Mouse (Mus musculus) layer of hippocampus, adult 8-10 months (tissue): ENCODE data around the gene Lmbrd1. TPM values are rescaled to one million over a fixed set of nuclear protein-coding genes. Genes with fewer than 3 reads are reported as not detected.
"Not testable (repeated sequence)": the region's sequence is repeated elsewhere in the genome, so short reads cannot be mapped to it uniquely, and the experiment has no call there.

Source experiments
- DNase-seq, 2 experiments: peaks; one replicate each; pipeline ENCODE4 v3.0.0; 2022; ENCODE audit warnings: low spot score in 2 of 2
- total RNA-seq, 4 experiments: library from RNA; stranded (reverse); gene quantifications; 2 replicates each; pipeline ENCODE4 v1.2.4; 2022

The Lmbrd1 gene
- total RNA-seq, 4 experiments from 2014 or later: 110 to 121 (median 115) TPM

DNA sequence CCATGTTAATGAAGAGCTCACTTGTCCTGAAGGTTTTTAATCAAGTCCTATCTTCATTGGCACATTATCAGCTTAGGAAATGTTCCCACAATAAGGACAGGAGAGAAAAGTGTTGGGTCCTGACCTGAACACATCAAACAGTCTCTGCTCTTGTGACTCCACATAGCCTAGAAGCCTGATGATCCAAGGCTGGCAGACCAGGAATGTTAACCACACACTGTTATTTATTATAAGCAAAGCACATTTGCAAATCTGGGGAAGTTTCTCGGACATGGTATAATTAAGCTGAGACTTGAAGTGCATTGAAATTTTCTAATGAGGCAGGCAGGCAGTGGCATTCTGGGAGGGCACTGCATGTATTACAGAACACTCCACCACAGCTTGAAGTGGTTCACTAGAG lies 41.8 kb downstream of the Lmbrd1 start:
- DNase-seq: no peak

DNA sequence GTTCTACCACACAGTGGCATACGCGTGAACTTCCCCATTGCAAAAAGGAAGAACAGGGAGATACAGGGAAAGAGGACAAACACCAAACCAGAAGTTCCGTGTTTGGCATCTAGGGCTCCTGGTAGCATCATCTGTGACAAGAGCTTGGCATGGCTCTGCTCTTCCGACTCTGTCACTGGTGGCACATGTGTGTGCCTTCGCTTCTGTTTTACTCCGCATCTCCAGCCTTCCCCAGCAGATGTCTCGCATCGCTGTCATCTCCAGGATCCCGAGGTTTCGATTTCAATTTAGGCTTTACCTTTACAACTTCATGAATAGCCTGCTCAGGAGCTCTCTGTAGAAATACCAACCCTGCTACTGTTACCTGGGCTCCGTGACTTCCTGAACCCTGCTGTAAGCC lies 51.4 kb downstream of the Lmbrd1 start:
- no peak for DNase-seq

DNA sequence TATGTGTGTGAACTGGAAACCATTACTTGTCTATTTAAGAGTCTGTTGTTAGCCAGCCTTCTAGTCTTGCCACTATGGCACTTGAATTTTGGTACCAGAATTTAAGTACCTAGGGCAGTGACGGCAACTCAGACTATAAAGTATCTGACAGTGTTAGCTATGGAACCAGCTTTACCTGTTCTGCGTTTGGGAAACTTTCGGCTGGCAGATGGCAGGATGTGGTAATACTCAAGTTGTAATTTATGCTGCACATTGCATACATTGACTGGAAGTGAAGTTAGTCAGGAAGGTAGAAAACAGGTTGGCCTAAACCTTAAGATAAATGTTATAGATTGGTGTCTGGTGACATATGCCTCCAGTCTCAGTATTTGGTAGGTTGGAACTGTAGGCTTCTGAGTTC lies 53.9 kb downstream of the Lmbrd1 start:
- no peak for DNase-seq

DNA sequence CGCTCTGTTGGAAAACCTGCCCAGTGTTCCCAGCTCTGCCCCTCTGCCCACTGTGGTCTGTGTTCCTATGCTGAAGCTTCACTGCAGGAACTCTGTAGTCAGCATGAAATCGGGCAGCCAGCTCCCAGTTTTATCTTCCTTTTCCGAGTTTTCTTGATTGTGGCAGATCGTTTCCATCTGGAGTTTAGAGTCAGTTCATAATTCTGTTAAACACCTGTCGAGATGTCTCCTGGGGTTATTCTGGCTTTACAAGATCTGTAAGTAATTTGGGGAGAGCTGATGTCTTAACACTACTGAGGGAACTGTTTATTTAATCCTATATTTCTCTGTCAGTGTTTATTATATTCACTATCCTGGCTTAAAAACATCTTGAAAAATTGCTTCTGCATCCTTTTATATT lies 56.4 kb downstream of the Lmbrd1 start:
- no peak for DNase-seq

DNA sequence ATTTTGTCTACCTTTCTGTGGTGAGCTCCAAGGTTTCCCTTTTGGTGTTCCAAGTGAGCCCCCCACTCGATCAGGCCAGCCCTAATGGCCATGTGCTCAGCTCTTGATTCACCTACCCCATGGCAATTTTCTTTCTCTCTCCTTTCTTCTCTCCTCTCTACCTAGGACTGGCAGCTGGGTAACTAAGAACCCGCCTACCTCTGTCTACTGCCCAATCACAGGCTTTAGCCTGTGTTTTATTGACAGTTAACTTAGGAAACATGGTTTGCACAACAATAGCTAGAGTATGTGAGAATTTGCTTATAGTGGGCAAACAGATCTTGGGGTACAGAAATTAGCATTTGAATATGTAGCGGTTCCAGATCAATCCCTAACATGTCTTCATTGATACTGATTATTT lies 62.5 kb downstream of the Lmbrd1 start:
- DNase-seq: no peak

DNA sequence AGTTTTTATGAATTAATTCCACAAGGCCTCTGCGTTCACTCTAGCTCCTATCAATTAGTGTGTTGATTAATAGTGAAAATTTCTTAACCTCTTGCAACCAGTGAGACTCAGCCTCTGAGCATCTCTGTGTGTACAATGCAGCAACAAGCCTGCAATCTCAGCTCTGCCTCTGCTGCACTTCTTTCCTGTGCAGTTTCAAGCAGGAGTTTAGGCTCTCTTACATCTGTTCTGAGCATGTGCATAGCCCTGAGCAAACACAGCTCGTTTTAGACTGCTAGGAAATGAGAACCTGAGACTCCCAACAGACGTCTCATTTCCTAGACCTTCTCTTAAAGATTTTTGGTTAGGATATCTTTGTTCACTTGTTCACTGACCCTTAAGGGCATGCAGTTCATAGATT lies 63.1 kb downstream of the Lmbrd1 start:
- no peak for DNase-seq

DNA sequence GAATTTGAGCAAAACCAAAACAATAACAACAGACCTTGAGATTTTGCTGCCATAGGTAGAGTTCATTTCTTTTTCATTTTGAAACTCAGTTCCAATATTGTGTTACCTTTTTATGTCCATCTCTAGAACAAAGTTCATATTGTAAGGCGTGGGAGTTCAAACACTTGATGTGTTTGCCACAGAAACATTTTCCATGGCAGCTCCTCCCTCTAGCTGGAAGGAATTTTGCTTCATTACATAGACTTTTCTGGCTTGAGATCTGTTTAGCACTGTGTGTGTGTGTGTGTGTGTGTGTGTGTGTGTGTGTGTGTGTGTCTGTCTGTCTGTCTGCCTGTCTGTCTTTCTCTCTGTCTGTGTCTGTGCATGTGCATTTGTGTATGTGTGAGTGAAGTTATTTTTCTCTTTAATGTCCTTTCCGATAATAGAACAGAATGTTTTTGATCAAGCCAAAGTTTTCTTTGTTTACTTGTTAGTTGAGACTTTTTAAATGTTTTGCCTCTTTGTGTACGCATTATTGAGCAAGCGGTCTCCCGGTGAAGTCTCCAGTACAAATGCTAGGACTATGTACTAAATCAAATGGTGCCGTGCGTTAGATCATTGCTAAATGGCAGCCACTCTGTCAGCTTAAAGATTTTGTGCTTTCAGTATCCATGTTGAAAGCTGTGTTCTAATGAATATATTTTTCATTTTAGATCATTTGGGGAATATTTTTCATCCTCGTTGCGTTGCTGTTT lies 64.9 kb downstream of the Lmbrd1 start:
- DNase-seq: no peak

DNA sequence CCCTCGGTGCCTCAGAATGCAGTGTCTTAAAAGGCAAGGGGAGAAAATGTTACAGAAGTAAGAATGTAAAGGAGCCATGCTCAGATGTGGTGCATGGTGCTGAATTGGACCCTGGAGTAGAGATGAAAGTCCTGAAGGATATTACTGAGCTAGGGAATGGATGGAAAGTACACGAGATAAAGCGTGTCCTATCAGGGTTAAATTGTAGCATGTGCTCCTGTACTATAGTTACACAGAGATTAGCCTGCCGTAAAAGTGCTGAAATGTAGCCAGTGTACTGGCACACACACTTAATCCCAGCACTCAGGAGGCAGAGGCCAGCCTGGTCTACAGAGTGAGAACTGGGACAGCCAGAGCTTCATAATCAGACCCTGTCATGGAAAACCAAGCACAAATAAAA lies 74.3 kb downstream of the Lmbrd1 start:
- DNase-seq: no peak

DNA sequence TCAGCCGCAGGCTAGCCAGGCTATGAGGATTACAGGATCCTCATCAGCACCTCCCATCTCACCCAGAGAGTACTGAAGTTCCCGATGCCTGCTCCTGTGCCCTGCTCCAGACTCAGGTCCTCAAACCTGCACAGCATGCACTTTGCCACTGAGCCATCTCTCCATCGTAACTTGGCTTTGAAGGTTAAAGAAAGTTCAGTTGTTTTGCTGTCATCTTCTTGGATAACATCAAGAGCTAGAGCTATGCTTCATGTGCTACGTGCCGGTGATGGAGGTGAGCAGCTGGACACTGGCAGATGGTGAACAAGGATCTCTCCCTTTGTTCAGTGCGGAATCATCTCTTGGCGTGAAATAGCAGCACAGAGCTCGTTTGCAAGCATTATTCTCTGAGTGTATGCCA lies 80.1 kb downstream of the Lmbrd1 start:
- DNase-seq: peak in 1 of 2 experiments; percentile 34

DNA sequence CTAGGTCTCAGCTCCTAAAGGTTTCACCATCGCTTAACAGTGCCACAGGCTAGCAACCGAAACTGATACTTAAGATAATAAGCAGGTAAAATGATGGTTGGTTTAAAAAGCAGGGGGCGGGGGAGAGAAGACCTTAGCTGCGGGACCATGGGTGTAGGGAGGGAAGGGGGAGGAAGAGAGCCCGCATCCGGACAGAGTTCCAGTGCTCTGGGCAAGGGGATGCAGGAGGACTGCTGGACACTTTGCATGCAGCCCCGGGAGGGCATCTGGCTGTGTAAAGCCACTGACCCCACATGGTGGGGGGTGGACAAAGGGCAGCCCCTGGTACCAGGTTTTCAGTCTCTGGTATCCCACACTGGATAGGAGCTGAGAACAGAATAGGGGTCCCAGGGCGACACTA lies 88.0 kb downstream of the Lmbrd1 start:
- DNase-seq: no peak

DNA sequence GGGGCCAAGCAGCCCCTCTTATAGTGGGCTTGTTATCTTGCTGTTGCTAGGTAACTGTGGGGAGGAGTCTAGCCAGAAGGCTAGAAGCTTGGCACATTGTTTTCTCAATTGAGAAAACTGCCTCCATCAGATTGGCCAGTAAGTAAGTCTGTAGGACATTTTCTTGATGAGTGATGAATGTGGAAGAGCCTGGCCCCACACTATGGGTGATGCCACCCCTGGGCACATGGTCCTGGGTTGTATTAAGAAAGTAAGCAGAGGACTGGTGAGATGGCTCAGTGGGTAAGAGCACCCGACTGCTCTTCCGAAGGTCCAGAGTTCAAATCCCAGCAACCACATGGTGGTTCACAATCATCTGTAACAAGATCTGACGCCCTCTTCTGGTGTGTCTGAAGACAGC lies 88.8 kb downstream of the Lmbrd1 start:
- not testable (repeated sequence) for DNase-seq

DNA sequence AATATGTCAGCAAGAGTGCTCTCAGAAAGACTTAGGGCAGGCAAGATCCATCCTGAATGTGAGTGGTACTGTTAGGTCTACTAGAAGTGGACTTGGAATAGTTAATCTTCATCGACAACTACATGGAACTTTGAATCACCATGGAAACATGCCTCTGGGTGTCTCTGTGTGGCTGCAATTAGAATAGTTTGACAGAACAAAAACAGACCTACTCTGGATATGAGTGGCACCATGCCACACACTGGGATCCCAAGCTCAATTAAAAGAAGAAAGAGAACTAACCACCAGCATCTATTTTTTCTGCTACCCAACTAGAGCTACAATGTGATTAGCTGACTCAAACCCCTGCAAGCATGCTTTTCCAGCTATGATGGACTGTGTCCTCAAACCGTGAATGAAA lies 95.2 kb downstream of the Lmbrd1 start:
- DNase-seq: no peak

DNA sequence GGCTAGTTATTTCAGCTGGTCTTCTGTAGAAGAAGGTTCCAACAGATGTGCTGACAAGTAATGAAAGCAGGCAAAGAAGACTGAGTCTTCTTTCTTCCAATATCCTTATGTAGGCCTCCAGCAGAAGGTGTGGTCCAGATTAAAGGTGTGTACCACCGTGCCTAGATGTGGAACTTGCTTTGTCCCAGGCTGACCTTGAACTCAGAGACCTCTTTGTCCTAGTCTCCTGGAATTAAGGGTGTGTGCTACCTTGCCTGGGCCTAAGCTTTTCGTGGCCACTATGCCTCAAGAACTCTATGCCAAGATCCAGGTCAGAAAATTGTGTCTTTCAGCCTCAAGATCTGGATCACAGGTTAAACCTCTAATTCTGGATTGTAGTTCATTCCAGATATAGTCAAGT lies 98.1 kb downstream of the Lmbrd1 start:
- DNase-seq: no peak

DNA sequence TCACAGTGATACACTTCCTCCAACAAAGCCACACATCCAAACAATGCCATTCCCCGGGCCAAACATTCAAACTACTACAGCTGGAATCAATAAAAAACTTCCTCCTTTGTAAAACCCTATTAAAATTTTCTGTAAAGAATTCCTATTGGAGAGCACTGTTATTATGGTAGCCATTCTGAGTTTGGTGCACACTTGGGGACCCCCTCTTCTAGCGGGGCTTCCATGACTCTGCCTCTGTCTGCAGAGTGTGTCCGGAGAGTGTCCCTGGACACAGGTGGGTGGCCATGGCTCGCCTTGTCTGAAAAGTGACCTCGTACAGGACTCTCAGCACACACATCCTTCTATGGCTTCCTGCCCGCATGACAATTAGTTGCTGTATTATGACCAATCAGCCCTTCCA lies 114.7 kb downstream of the Lmbrd1 start:
- no peak for DNase-seq

DNA sequence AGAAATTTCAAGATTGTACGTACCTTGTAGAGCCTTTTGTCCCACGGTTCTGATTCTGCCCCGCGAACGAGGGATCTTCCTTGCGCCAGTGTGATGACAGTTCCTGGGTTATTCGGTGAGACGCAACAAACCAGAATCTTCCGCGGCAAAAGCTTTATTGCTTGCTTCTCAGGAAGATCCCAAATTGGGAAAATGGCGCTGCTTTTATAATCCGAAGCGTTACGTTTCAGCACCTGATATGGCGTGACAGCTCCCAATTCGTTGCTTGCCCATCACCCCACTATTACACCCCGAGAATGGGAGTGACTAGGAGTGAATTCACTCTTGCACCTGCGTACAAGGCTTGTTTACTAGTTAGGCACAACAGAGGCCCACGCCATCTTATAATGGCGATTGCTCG lies 129.5 kb downstream of the Lmbrd1 start:
- DNase-seq: not testable (repeated sequence)

Other genes with a start within 250 kb of the Lmbrd1 start
- 10 to 100 TPM; 17.7 to 25.7 (median 21.8) TPM for gene Col19a1, start 91.2 kb upstream of the Lmbrd1 start, total RNA-seq